Mouse (Mus musculus): ENCODE results near the gene Gp6. TPM values are rescaled to one million over a fixed set of nuclear protein-coding genes. Genes with fewer than 3 reads are reported as not detected.

Gp6 gene
- polyA plus RNA-seq (2014; fragmentation: Nextera tagmentation; extraction: Ambion mirVana), result 0.73 and 1.2 TPM in 2 replicates

DNA sequence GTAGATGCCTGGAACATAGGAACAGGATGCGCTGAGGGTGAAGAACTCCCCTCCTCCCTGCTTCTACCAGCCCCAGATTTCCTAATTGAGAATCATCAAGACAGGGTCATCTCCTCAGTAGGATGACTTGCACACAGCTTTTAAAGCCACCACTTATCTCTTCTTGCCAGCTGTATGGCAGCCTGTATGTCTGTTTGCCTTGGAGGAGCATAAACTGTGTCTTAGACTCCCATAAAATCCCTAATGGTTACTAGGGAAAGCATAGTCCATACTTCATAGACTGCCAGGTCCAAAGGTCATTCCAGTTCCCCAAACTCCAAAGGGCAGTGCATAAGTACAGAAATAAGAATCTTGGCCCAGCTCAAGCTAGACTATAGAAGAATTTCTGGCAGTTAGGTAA is at the start of gene Gp6:
Gene Gp6 (minus strand): TSS at position 15 of the 400 bp plus-strand sequence.
- no peaks in the 10 kb centered on the region for H3K9me3 ChIP-seq (ENCODE audit: control insufficient read depth, low read length)
- H3K4me2 ChIP-seq (replicated peaks; ENCODE audit: low read depth, low read length), result no peak within 1 kb of the TSS
- H3K9ac ChIP-seq (ENCODE audit: low read depth, low read length), result no peak within 1 kb of the TSS
- H3K27ac ChIP-seq (ENCODE audit: low read depth, low read length), result no peak within 1 kb of the TSS
- H3K4me3 ChIP-seq (ENCODE audit: low read depth, low read length), result no peak within 1 kb of the TSS
- H3K4me1 ChIP-seq (replicated peaks; ENCODE audit: control insufficient read depth, insufficient read depth, low read length), result no peaks in the 10 kb centered on the region
- WGBS, result 94% methylated on average over 1 of the region's 1 CpGs
- H3K27me3 ChIP-seq (ENCODE audit: control insufficient read depth, insufficient read depth, low read length), result no peaks in the 10 kb centered on the region
- DNase-seq (ENCODE audit: low spot score) (no peak), ATAC-seq (ENCODE audit: low FRiP score) (no peak)
- H3K36me3 ChIP-seq (ENCODE audit: control insufficient read depth, insufficient read depth, low read length), result no peaks in the 10 kb centered on the region

GRCm38 (mm10) chr7:4447138-4447537 is 49.6 kb upstream of the Gp6 start:
- no peak overlapping the region for H3K4me3 ChIP-seq (ENCODE audit: low read depth, low read length)
- no peak overlapping the region for H3K27ac ChIP-seq (ENCODE audit: low read depth, low read length)
- H3K4me2 ChIP-seq (replicated peaks; ENCODE audit: low read depth, low read length), result no peak overlapping the region
- no peaks in the 10 kb centered on the region for H3K4me1 ChIP-seq (replicated peaks; ENCODE audit: control insufficient read depth, insufficient read depth, low read length)
- H3K9me3 ChIP-seq (ENCODE audit: control insufficient read depth, low read length), result no peaks in the 10 kb centered on the region
- H3K36me3 ChIP-seq (ENCODE audit: control insufficient read depth, insufficient read depth, low read length), result peaks cover 2% of the 10 kb centered on the region
- DNase-seq (ENCODE audit: low spot score) (no peak), ATAC-seq (ENCODE audit: low FRiP score) (no peak)
- H3K27me3 ChIP-seq (ENCODE audit: control insufficient read depth, insufficient read depth, low read length), result no peaks in the 10 kb centered on the region
- WGBS, result 0% methylated on average over 1 of the region's 1 CpGs
- no peak overlapping the region for H3K9ac ChIP-seq (ENCODE audit: low read depth, low read length)

GRCm38 (mm10) chr7:4445216-4445791 is 47.8 kb upstream of the Gp6 start, which contains the start of gene Rdh13:
Gene Rdh13 (minus strand): TSS chr7:4445649.
- Histone ChIP-seq H3K9ac (ENCODE audit: low read depth, low read length) (peak within 1 kb of the TSS; percentile 79), H3K9me3 (ENCODE audit: control insufficient read depth, low read length) (no peaks in the 10 kb centered on the region), H3K4me3 (ENCODE audit: low read depth, low read length) (peak within 1 kb of the TSS; percentile 74), H3K4me2 (replicated peaks; ENCODE audit: low read depth, low read length) (peak within 1 kb of the TSS; percentile 59), H3K4me1 (replicated peaks; ENCODE audit: control insufficient read depth, insufficient read depth, low read length) (no peaks in the 10 kb centered on the region), H3K27me3 (ENCODE audit: control insufficient read depth, insufficient read depth, low read length) (no peaks in the 10 kb centered on the region), H3K36me3 (ENCODE audit: control insufficient read depth, insufficient read depth, low read length) (peaks cover 7% of the 10 kb centered on the region), H3K27ac (ENCODE audit: low read depth, low read length) (no peak within 1 kb of the TSS)
- ATAC-seq (ENCODE audit: low FRiP score), result peak; percentile 97
- WGBS, result under 1% methylated on average over 35 of the region's 35 CpGs
- peak; percentile 90 for DNase-seq (ENCODE audit: low spot score)

GRCm38 (mm10) chr7:4440549-4440948 is 43.0 kb upstream of the Gp6 start:
- ATAC-seq (ENCODE audit: low FRiP score) (no peak), DNase-seq (ENCODE audit: low spot score) (no peak)
- H3K9me3 ChIP-seq (ENCODE audit: control insufficient read depth, low read length), result no peaks in the 10 kb centered on the region
- H3K4me3 ChIP-seq (ENCODE audit: low read depth, low read length), result no peak overlapping the region
- no peak overlapping the region for H3K9ac ChIP-seq (ENCODE audit: low read depth, low read length)
- no peak overlapping the region for H3K27ac ChIP-seq (ENCODE audit: low read depth, low read length)
- no peak overlapping the region for H3K4me2 ChIP-seq (replicated peaks; ENCODE audit: low read depth, low read length)
- H3K36me3 ChIP-seq (ENCODE audit: control insufficient read depth, insufficient read depth, low read length), result peaks cover 7% of the 10 kb centered on the region
- H3K27me3 ChIP-seq (ENCODE audit: control insufficient read depth, insufficient read depth, low read length), result no peaks in the 10 kb centered on the region
- WGBS, result 89% methylated on average over 10 of the region's 10 CpGs
- H3K4me1 ChIP-seq (replicated peaks; ENCODE audit: control insufficient read depth, insufficient read depth, low read length), result no peaks in the 10 kb centered on the region

DNA sequence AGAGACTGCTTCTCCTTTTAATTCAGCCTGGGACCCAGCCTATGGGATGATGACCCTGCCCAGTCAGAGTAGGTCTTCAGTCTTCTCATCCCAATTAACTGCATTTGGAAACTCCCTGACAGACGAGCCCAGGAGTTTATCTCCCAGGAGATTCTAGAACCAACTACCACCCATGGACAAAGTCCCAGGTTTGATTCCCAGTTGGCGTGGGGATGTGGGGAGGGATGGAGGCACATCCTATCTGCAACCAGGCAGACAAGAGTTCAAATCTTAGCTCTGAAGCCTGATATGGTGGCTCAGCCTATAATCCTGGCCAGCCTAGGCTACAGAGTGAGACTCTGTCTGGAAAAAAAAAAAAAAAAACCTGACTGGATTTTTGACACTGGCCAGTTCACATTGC is 40.2 kb upstream of the Gp6 start:
- 87% methylated on average over 2 of the region's 2 CpGs for WGBS
- Histone ChIP-seq H3K36me3 (ENCODE audit: control insufficient read depth, insufficient read depth, low read length) (peaks cover 7% of the 10 kb centered on the region), H3K4me2 (replicated peaks; ENCODE audit: low read depth, low read length) (no peak overlapping the region), H3K9me3 (ENCODE audit: control insufficient read depth, low read length) (no peaks in the 10 kb centered on the region), H3K27me3 (ENCODE audit: control insufficient read depth, insufficient read depth, low read length) (no peaks in the 10 kb centered on the region), H3K27ac (ENCODE audit: low read depth, low read length) (no peak overlapping the region), H3K4me3 (ENCODE audit: low read depth, low read length) (no peak overlapping the region), H3K4me1 (replicated peaks; ENCODE audit: control insufficient read depth, insufficient read depth, low read length) (no peaks in the 10 kb centered on the region), H3K9ac (ENCODE audit: low read depth, low read length) (no peak overlapping the region)
- DNase-seq (ENCODE audit: low spot score) (no peak), ATAC-seq (ENCODE audit: low FRiP score) (no peak)

- DNase-seq (ENCODE audit: low spot score) (no peak), ATAC-seq (ENCODE audit: low FRiP score) (no peak)
- H3K36me3 ChIP-seq (ENCODE audit: control insufficient read depth, insufficient read depth, low read length), result peaks cover 3% of the 10 kb centered on the region; the same call in 1 of the 2 replicates
- no peak overlapping the region for H3K4me3 ChIP-seq (ENCODE audit: low read depth, low read length)
- H3K27me3 ChIP-seq (ENCODE audit: control insufficient read depth, insufficient read depth, low read length), result no peaks in the 10 kb centered on the region
- no peaks in the 10 kb centered on the region for H3K4me1 ChIP-seq (replicated peaks; ENCODE audit: control insufficient read depth, insufficient read depth, low read length)
- no peak overlapping the region for H3K9ac ChIP-seq (ENCODE audit: low read depth, low read length)
- WGBS, result 85% methylated on average over 8 of the region's 8 CpGs
- H3K9me3 ChIP-seq (ENCODE audit: control insufficient read depth, low read length), result no peaks in the 10 kb centered on the region
- H3K4me2 ChIP-seq (replicated peaks; ENCODE audit: low read depth, low read length), result no peak overlapping the region
- H3K27ac ChIP-seq (ENCODE audit: low read depth, low read length), result no peak overlapping the region
These were observed 34.5 kb upstream of the Gp6 start for GRCm38 (mm10) chr7:4432026-4432425.

DNA sequence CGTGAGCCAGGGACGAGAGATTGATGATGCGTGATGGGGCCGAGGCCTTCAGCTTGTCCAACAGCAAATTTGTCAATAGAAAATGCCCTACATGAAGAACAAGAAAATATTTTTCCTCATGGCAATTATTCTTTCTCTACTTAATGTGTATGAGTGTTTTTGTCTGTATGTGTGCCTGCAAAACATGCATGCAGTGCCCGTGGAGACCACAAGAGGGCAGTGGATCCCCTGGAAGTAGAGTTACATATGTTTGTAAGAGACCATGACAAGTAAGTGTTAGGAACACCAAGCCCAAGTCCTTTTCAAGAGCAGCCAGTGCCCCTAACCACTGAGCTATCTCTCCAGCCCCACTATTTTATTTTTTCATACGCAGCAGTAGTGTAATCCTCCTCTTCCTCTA is 34.0 kb upstream of the Gp6 start:
- Histone ChIP-seq H3K4me3 (ENCODE audit: low read depth, low read length) (no peak overlapping the region), H3K9me3 (ENCODE audit: control insufficient read depth, low read length) (no peaks in the 10 kb centered on the region), H3K36me3 (ENCODE audit: control insufficient read depth, insufficient read depth, low read length) (peaks cover 3% of the 10 kb centered on the region; the same call in 1 of the 2 replicates), H3K4me2 (replicated peaks; ENCODE audit: low read depth, low read length) (no peak overlapping the region), H3K27me3 (ENCODE audit: control insufficient read depth, insufficient read depth, low read length) (no peaks in the 10 kb centered on the region), H3K27ac (ENCODE audit: low read depth, low read length) (no peak overlapping the region), H3K4me1 (replicated peaks; ENCODE audit: control insufficient read depth, insufficient read depth, low read length) (no peaks in the 10 kb centered on the region), H3K9ac (ENCODE audit: low read depth, low read length) (no peak overlapping the region)
- DNase-seq (ENCODE audit: low spot score) (peak; percentile 85), ATAC-seq (ENCODE audit: low FRiP score) (no peak)
- 81% methylated on average over 6 of the region's 6 CpGs for WGBS

- Histone ChIP-seq H3K36me3 (ENCODE audit: control insufficient read depth, insufficient read depth, low read length) (peaks cover 3% of the 10 kb centered on the region; the same call in 1 of the 2 replicates), H3K4me1 (replicated peaks; ENCODE audit: control insufficient read depth, insufficient read depth, low read length) (no peaks in the 10 kb centered on the region), H3K4me2 (replicated peaks; ENCODE audit: low read depth, low read length) (no peak overlapping the region), H3K9me3 (ENCODE audit: control insufficient read depth, low read length) (no peaks in the 10 kb centered on the region), H3K27ac (ENCODE audit: low read depth, low read length) (no peak overlapping the region), H3K9ac (ENCODE audit: low read depth, low read length) (no peak overlapping the region), H3K4me3 (ENCODE audit: low read depth, low read length) (no peak overlapping the region), H3K27me3 (ENCODE audit: control insufficient read depth, insufficient read depth, low read length) (no peaks in the 10 kb centered on the region)
- no peak for DNase-seq (ENCODE audit: low spot score)
- no peak for ATAC-seq (ENCODE audit: low FRiP score)
- 96% methylated on average over 9 of the region's 9 CpGs for WGBS
These were observed 32.8 kb upstream of the Gp6 start for GRCm38 (mm10) chr7:4430246-4430844.
